In genomic region chr17:73136562-73137484, GRCm38 (mm10) we compare ENCODE assay signal across 22 mouse cellular contexts. TPM values are rescaled to one million over a fixed set of nuclear protein-coding genes. Genes with fewer than 3 reads are reported as not detected.
DNase-seq lines count a peak whose midpoint lies in the region; ATAC-seq and TF ChIP-seq lines count a peak whose summit lies in the region.
"Had no signal": no experiment of that assay in that cellular context is flagged by ENCODE, and none has a peak within 500 bp of the region (broad histone marks: within the 10 kb centered on the region; RNA-seq: fewer than 3 reads in every experiment).

No protein-coding gene starts in this region.

- H3K36me3 ChIP-seq in spleen, adult 2 months (ENCODE audit: control insufficient read depth, insufficient read depth, low read length): no peaks in the 10 kb centered on the region
- H3K36me3 ChIP-seq in liver, postnatal 0 days (replicated peaks; ENCODE audit: insufficient read depth, low read length): no peaks in the 10 kb centered on the region
- H3K36me3 ChIP-seq: embryonic facial prominence, embryonic 10.5 days; forebrain, embryonic 12.5 days; limb, embryonic 12.5 days; liver, embryonic 13.5 days; lung, embryonic 15.5 days; midbrain, embryonic 12.5 days had no signal

- TF ChIP-seq POLR2A in spleen, adult 2 months (IDR thresholded peaks at IDR 0.05; ENCODE audit: low read depth, low read length): no peak

- H3K4me2 ChIP-seq in liver, postnatal 0 days (ENCODE audit: low read depth, low read length): no peak overlapping the region
- H3K4me2 ChIP-seq: forebrain, embryonic 12.5 days; hindbrain, embryonic 14.5 days; limb, embryonic 12.5 days; liver, embryonic 13.5 days; lung, embryonic 15.5 days; midbrain, embryonic 12.5 days had no signal

- TF ChIP-seq EP300 in liver, postnatal 0 days (IDR thresholded peaks at IDR 0.05; ENCODE audit: low read depth): no peak

- ATAC-seq in activated CD4-positive, CD25-positive, alpha-beta regulatory T cell, adult 4 months: peak; percentile 84
- peak; percentile 73 for ATAC-seq in megakaryocyte progenitor cell, adult 5-6 weeks (replicated peaks; ENCODE audit: poor library complexity)
- ATAC-seq in liver, postnatal 0 days: no peak
- ATAC-seq in cerebellum, adult (ENCODE audit: insufficient number of reproducible peaks, low FRiP score, low TSS enrichment): no peak

- no peaks in the 10 kb centered on the region for H3K27me3 ChIP-seq in spleen, adult 2 months (ENCODE audit: control insufficient read depth, insufficient read depth, low read length)
- no peaks in the 10 kb centered on the region for H3K27me3 ChIP-seq in liver, postnatal 0 days (ENCODE audit: insufficient read depth, low read length)
- H3K27me3 ChIP-seq: forebrain, embryonic 12.5 days; limb, embryonic 12.5 days; lung, embryonic 15.5 days; midbrain, embryonic 12.5 days had no signal

- no peak for TF ChIP-seq CTCF in spleen, adult 2 months (IDR thresholded peaks at IDR 0.05; ENCODE audit: extremely low read depth, insufficient read depth, insufficient read length, insufficient replicate concordance)
- TF ChIP-seq CTCF in liver, postnatal 0 days (IDR thresholded peaks at IDR 0.05; ENCODE audit: low read depth): no peak

- peak in 1 of 2 experiments; percentile 51 for DNase-seq in spleen, adult 2 months (ENCODE audit: low read depth in 1 of 2, low spot score in 2 of 2)
- no peak for DNase-seq in spleen, postnatal 4 days (ENCODE audit: low spot score in 2 of 2)
- no peak for DNase-seq in liver, postnatal 0 days
- DNase-seq in heart, postnatal 4 days: no peak
- DNase-seq: adrenal gland, adult 8-10 months; cerebellum, postnatal 14 days; heart, adult 18-20 months; heart, postnatal 10 days; kidney, adult 11 months; liver, embryonic 13.5 days; lung, postnatal 4 days; right cerebral cortex, postnatal 14 days; thymus, postnatal 14 days had no signal

- no peak overlapping the region for H3K9ac ChIP-seq in liver, postnatal 0 days (replicated peaks)
- H3K9ac ChIP-seq: forebrain, embryonic 12.5 days; hindbrain, embryonic 14.5 days; limb, embryonic 12.5 days; liver, embryonic 13.5 days; lung, embryonic 15.5 days; midbrain, embryonic 12.5 days had no signal

- no peak overlapping the region for H3K4me3 ChIP-seq in spleen, adult 2 months (ENCODE audit: extremely low read depth, insufficient read depth, insufficient read length)
- H3K4me3 ChIP-seq in liver, postnatal 0 days (ENCODE audit: low read depth, low read length): no peak overlapping the region
- H3K4me3 ChIP-seq: embryonic facial prominence, embryonic 10.5 days; forebrain, embryonic 12.5 days; limb, embryonic 12.5 days; liver, embryonic 13.5 days; lung, embryonic 15.5 days; midbrain, embryonic 12.5 days had no signal

- no peaks in the 10 kb centered on the region for H3K9me3 ChIP-seq in liver, postnatal 0 days (ENCODE audit: low read length)
- H3K9me3 ChIP-seq: embryonic facial prominence, embryonic 10.5 days; forebrain, embryonic 12.5 days; liver, embryonic 13.5 days; lung, embryonic 15.5 days; midbrain, embryonic 12.5 days had no signal

- peaks cover 15% of the 10 kb centered on the region; the same call in 1 of the 2 replicates for H3K4me1 ChIP-seq in spleen, adult 2 months (ENCODE audit: control insufficient read depth, insufficient read depth, insufficient read length)
- peaks cover 5% of the 10 kb centered on the region; the same call in 1 of the 2 replicates for H3K4me1 ChIP-seq in liver, postnatal 0 days (ENCODE audit: insufficient read depth)
- H3K4me1 ChIP-seq: embryonic facial prominence, embryonic 10.5 days; forebrain, embryonic 12.5 days; limb, embryonic 12.5 days; lung, embryonic 15.5 days; midbrain, embryonic 12.5 days had no signal

- 62% methylated on average over 5 of the region's 5 CpGs for WGBS in spleen, adult 2 months
- 59% methylated on average over 5 of the region's 5 CpGs for WGBS in liver, postnatal 0 days (ENCODE audit: insufficient replicate concordance)

- H3K27ac ChIP-seq in spleen, adult 2 months (ENCODE audit: insufficient read depth, low read length): peak overlapping the region; percentile 74
- no peak overlapping the region; the same call in 1 of the 2 replicates for H3K27ac ChIP-seq in liver, postnatal 0 days (ENCODE audit: low read depth)
- H3K27ac ChIP-seq: embryonic facial prominence, embryonic 10.5 days; forebrain, embryonic 12.5 days; hindbrain, embryonic 14.5 days; limb, embryonic 12.5 days; liver, embryonic 13.5 days; lung, embryonic 15.5 days; midbrain, embryonic 12.5 days had no signal

RNA-seq across cellular contexts. Expression of gene Lclat1, which starts 29.0 kb away (rescaled TPM):
- 3.0 and 6.8 TPM in 2 replicates for polyA plus RNA-seq in spleen, adult 2 months (2012; rRNA removed)
- polyA plus RNA-seq in activated CD4-positive, CD25-positive, alpha-beta regulatory T cell, adult 4 months (2017; shearing (Covaris generic)): 10 to 100 TPM; 44.4 to 55.0 TPM
- 25.8 and 29.4 TPM in 2 replicates for total RNA-seq in megakaryocyte progenitor cell, adult 5-6 weeks (2015)
- 8.8 and 10.0 TPM in 2 replicates for total RNA-seq in megakaryocyte progenitor cell, adult 5-6 weeks (2017)
- 2.2 and 2.5 TPM in 2 replicates for polyA plus RNA-seq in liver, postnatal 0 days (2015; fragmentation: Nextera tagmentation; extraction: Ambion mirVana)
- total RNA-seq in heart, postnatal 4 days (2021): 100 to 1,000 TPM; 160 to 168 TPM

Comparison
In these comparisons a context has a peak if more than half of its experiments do, and no peak if none do; other contexts are left out.
1. ATAC-seq: peak in activated CD4-positive, CD25-positive, alpha-beta regulatory T cell, adult 4 months (single experiment) and megakaryocyte progenitor cell, adult 5-6 weeks (single experiment); none in liver, postnatal 0 days (single experiment) and cerebellum, adult (single experiment).